ENCODE assay signal across 27 mouse cellular contexts in the genomic region with DNA sequence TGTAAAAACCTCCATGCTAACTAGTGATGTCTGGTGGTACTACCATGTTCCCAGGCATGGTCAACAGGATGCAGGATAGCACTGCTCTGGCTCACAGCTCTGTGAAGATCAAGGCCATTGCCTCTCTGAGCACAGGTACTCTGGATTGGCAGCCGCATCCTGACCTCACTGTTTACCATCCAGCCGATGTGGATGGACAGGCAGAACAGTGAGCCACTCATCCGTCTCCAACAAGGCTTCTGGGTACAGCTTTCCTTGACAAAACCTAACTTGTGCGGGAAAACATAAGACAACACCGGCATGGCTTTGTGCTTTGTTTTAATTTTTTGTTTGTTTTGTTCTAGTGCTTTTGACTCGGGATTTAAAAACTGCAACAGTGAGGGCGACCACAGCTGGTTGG. TPM values are rescaled to one million over a fixed set of nuclear protein-coding genes. Genes with fewer than 3 reads are reported as not detected.
DNase-seq lines count a peak whose midpoint lies in the region; ATAC-seq lines count a peak whose summit lies in the region.
"Had no signal": no experiment of that assay in that cellular context is flagged by ENCODE, and none has a peak within 500 bp of the region (broad histone marks: within the 10 kb centered on the region; RNA-seq: fewer than 3 reads in every experiment).

No protein-coding gene starts in this region.

- peaks cover 22% of the 10 kb centered on the region for H3K4me1 ChIP-seq in heart, embryonic 10.5 days
- peaks cover 17% of the 10 kb centered on the region for H3K4me1 ChIP-seq in megakaryocyte, embryonic 14.5 days
- H3K4me1 ChIP-seq: embryonic facial prominence, embryonic 13.5 days; embryonic facial prominence, embryonic 15.5 days had no signal

- H3K27ac ChIP-seq in heart, embryonic 10.5 days = no peak overlapping the region
- H3K27ac ChIP-seq: embryonic facial prominence, embryonic 13.5 days; embryonic facial prominence, embryonic 15.5 days; forebrain, embryonic 10.5 days; forebrain, embryonic 12.5 days had no signal

- H3K36me3 ChIP-seq in heart, embryonic 10.5 days = peaks cover 28% of the 10 kb centered on the region
- peaks cover 39% of the 10 kb centered on the region for H3K36me3 ChIP-seq in megakaryocyte, embryonic 14.5 days (replicated peaks; ENCODE audit: low read length)

- H3K4me3 ChIP-seq in heart, embryonic 10.5 days = no peak overlapping the region
- H3K4me3 ChIP-seq in megakaryocyte, embryonic 14.5 days (replicated peaks) = peak overlapping the region; percentile 24
- H3K4me3 ChIP-seq: embryonic facial prominence, embryonic 13.5 days; embryonic facial prominence, embryonic 15.5 days; erythroblast, embryonic 14.5 days; forebrain, embryonic 10.5 days; forebrain, embryonic 12.5 days had no signal

- DNase-seq in heart, embryonic 10.5 days (ENCODE audit: low spot score) = peak; percentile 54
- no peak for DNase-seq in heart, adult 9 months (ENCODE audit: low spot score in 2 of 2)
- DNase-seq: adrenal gland, adult 2 months; adrenal gland, postnatal 10 days; adrenal gland, postnatal 25 days; cerebellum, adult 11 months; cerebellum, adult 18-20 months; cerebellum, adult 8-10 months; cerebellum, adult 9-11 months; cerebellum, postnatal 14 days; cerebellum, postnatal 36 days; embryo, embryonic 11 days had no signal

- 87% methylated on average over 7 of the region's 7 CpGs for WGBS in heart, embryonic 10.5 days

- no peak for ATAC-seq in megakaryocyte, adult 5-6 weeks (ENCODE audit: poor library complexity, severe bottlenecking)
- ATAC-seq: forebrain, embryonic 14.5 days; forebrain, embryonic 16.5 days had no signal

- no peaks in the 10 kb centered on the region for H3K9me3 ChIP-seq in heart, embryonic 10.5 days
- H3K9me3 ChIP-seq in megakaryocyte, embryonic 14.5 days = no peaks in the 10 kb centered on the region
- H3K9me3 ChIP-seq: embryonic facial prominence, embryonic 13.5 days; embryonic facial prominence, embryonic 15.5 days; forebrain, embryonic 10.5 days; forebrain, embryonic 12.5 days had no signal

- no peaks in the 10 kb centered on the region for H3K27me3 ChIP-seq in heart, embryonic 10.5 days (ENCODE audit: insufficient read depth, poor library complexity, severe bottlenecking)
- no peaks in the 10 kb centered on the region for H3K27me3 ChIP-seq in megakaryocyte, embryonic 14.5 days (replicated peaks)
- H3K27me3 ChIP-seq: embryonic facial prominence, embryonic 13.5 days; embryonic facial prominence, embryonic 15.5 days; forebrain, embryonic 12.5 days had no signal

RNA-seq across cellular contexts. Expression of gene Ubap1l, which starts 4.9 kb away (rescaled TPM):
- 0.27 and 0.38 TPM in 2 replicates for polyA plus RNA-seq in heart, embryonic 10.5 days (2016; fragmentation: Nextera tagmentation; extraction: Ambion mirVana)
- 0.28 and 4.7 TPM in 2 replicates for polyA plus RNA-seq in megakaryocyte, embryonic 14.5 days (2012; ENCODE audit: insufficient read depth, low replicate concordance)
- total RNA-seq in megakaryocyte, adult 5-6 weeks (2015) = 0.58 TPM in 1 of 2 replicates, not detected in the other
- 0.12 TPM in 1 of 2 replicates, not detected in the other for total RNA-seq in megakaryocyte, adult 5-6 weeks (2017)
- total RNA-seq: adrenal gland, postnatal 25 days; common myeloid progenitor, adult 5-6 weeks; MEL had no signal
- polyA plus RNA-seq: embryonic facial prominence, embryonic 11.5 days; embryonic facial prominence, embryonic 15.5 days had no signal

RNA-seq across cellular contexts. Expression of gene Pdcd7, which starts 19.8 kb away (rescaled TPM):
- 5.6 and 7.8 TPM in 2 replicates for polyA plus RNA-seq in heart, embryonic 10.5 days (2016; fragmentation: Nextera tagmentation; extraction: Ambion mirVana)
- polyA plus RNA-seq in megakaryocyte, embryonic 14.5 days (2012; ENCODE audit: insufficient read depth, low replicate concordance) = 7.3 and 14.5 TPM in 2 replicates
- total RNA-seq in megakaryocyte, adult 5-6 weeks (2015) = 14.3 and 15.6 TPM in 2 replicates
- 18.0 and 19.3 TPM in 2 replicates for total RNA-seq in megakaryocyte, adult 5-6 weeks (2017)

RNA-seq across cellular contexts. Expression of gene Kbtbd13, which starts 25.7 kb away (rescaled TPM):
- 1.4 and 2.1 TPM in 2 replicates for polyA plus RNA-seq in heart, embryonic 10.5 days (2016; fragmentation: Nextera tagmentation; extraction: Ambion mirVana)
- polyA plus RNA-seq in megakaryocyte, embryonic 14.5 days (2012; ENCODE audit: insufficient read depth, low replicate concordance) = not detected in 2 replicates
- total RNA-seq in megakaryocyte, adult 5-6 weeks (2015) = not detected in 2 replicates
- total RNA-seq in megakaryocyte, adult 5-6 weeks (2017) = not detected in 2 replicates
- total RNA-seq: MEL had no signal
- polyA plus RNA-seq: C2C12; erythroblast, embryonic 14.5 days had no signal

RNA-seq across cellular contexts. Expression of gene Rasl12, which starts 32.6 kb away (rescaled TPM):
- polyA plus RNA-seq in heart, embryonic 10.5 days (2016; fragmentation: Nextera tagmentation; extraction: Ambion mirVana) = 1.9 and 3.9 TPM in 2 replicates
- polyA plus RNA-seq in megakaryocyte, embryonic 14.5 days (2012; ENCODE audit: insufficient read depth, low replicate concordance) = not detected in 2 replicates
- 0.25 TPM in 1 of 2 replicates, not detected in the other for total RNA-seq in megakaryocyte, adult 5-6 weeks (2015)
- 0.07 and 0.41 TPM in 2 replicates for total RNA-seq in megakaryocyte, adult 5-6 weeks (2017)

RNA-seq across cellular contexts. Expression of gene Slc51b, which starts 57.0 kb away (rescaled TPM):
- polyA plus RNA-seq in heart, embryonic 10.5 days (2016; fragmentation: Nextera tagmentation; extraction: Ambion mirVana) = not detected in 2 replicates
- not detected in 2 replicates for polyA plus RNA-seq in megakaryocyte, embryonic 14.5 days (2012; ENCODE audit: insufficient read depth, low replicate concordance)
- not detected in 2 replicates for total RNA-seq in megakaryocyte, adult 5-6 weeks (2015)
- not detected in 2 replicates for total RNA-seq in megakaryocyte, adult 5-6 weeks (2017)
- total RNA-seq: adrenal gland, postnatal 25 days; common myeloid progenitor, adult 5-6 weeks; ES-E14; MEL had no signal
- polyA plus RNA-seq: adrenal gland, adult 2 months; brain, embryonic 14.5 days; C2C12; embryonic facial prominence, embryonic 11.5 days; embryonic facial prominence, embryonic 13.5 days; embryonic facial prominence, embryonic 15.5 days; erythroblast, embryonic 14.5 days; forebrain, embryonic 10.5 days; forebrain, embryonic 12.5 days; forebrain, embryonic 14.5 days; forebrain, embryonic 16.5 days had no signal
